Mouse (Mus musculus): ENCODE data around the gene Mpped2.

- TF ChIP-seq CTCF (IDR thresholded peaks at IDR 0.05; ENCODE audit: insufficient read depth, low read depth, low read length) (no peak), POLR2A (IDR thresholded peaks at IDR 0.05; ENCODE audit: insufficient read depth, low read depth, low read length) (no peak)
Observed at GRCm38 (mm10) chr2:106844766-106845678, 152.0 kb downstream of the Mpped2 start.
